Mouse (Mus musculus) ovary, postnatal 10 days (tissue): ENCODE data around the gene Tbkbp1.

ENCODE experiments used
- DNase-seq: peaks from one replicate; pipeline ENCODE4 v3.0.0; 2022; ENCODE audit warnings: low spot score

The Tbkbp1 gene

DNA sequence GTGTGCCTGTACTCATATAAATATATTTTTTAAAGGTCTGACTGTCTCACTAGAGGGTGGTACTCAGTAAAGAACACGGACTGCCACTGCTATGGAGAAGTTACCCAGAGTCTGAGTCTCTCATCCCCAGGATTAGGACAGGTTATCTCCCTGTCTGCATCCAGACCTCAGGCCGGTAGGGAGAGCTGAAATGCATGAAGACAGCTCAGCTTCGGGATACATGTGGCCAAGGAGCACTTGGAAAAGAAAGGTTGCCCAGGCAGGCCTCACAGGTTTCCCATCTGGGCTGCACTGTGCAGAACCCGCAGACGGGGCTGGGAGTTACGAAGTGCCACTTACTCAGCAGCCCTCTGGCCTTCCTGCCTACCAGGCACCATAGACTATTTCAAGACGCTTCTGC, 5.7 kb upstream of the Tbkbp1 start:
- no peak for DNase-seq

DNA sequence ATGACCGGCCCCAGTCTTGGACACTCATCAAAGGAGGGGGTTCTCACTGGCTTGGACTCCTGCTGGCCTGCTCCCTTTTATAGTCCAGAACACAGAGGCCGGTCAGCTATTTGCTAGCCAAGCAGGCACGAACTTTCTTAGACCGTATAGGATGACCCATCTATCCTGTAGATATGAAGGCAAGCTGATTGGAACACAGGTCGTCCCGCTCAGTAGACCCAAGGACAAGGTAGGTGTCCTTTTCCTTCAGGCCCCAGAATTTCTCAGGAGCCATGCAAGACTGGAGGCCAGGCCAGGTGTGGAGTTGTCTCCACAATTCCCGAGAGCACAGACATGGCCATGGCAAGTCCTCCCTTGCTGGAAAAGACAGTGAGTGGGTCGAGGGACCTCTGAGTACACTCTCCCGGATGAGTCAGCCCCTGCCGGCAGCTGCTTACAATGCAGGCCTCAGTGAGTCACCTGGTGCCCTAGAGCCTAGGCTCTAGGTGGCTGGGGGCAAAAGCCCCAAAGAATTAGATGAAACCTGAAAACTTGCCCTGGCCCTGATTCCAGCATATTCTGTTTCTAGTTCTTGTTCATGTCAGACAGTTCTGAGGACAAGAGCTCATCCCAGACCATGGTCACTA, 1.5 kb upstream of the Tbkbp1 start:
- no peak for DNase-seq

DNA sequence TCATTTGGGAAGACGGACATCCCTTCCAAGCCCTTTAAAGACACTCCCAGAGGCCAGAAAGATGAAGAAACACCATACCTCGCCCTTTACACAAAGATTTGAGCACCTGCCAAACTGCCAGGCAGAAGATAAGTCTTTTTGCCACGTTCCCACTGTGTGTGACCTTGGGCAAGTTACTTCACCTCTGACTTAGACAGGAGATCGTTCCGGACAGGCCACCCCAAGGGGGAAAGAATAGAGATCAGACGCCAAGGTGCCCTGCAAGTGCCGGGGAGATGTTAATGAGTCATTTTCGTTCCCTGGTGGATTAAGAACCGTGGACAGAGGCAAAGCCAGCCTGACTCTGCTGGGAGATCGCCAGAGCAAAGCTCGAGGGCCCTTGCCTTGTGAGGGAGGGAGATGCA, 730 bp upstream of the Tbkbp1 start:
- no peak for DNase-seq

GRCm38 (mm10) chr11:97150411-97151330, 624 bp downstream of the Tbkbp1 start:
- no peak for DNase-seq

DNA sequence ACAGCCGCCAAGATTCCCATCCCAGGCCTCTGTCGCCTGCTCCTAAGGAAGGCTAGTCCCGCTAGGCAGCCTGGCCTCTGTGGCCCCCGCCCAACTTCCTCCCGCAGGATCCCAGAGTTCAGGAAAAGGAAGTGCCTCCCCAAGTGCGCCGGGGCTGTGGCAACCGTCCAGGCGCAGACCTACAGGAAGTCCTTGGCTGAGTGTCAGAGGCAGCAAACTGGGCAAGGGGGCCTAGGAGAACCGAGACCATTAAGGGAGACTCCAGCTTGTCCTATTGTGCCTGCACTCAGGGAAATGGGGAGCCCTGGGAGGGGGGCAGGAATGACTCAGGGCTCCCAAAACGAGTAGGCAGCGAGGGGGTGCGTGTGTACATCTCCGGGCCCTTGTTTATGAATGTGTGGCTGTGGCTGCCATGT, 1.3 kb downstream of the Tbkbp1 start:
- DNase-seq, result peak; percentile 41

DNA sequence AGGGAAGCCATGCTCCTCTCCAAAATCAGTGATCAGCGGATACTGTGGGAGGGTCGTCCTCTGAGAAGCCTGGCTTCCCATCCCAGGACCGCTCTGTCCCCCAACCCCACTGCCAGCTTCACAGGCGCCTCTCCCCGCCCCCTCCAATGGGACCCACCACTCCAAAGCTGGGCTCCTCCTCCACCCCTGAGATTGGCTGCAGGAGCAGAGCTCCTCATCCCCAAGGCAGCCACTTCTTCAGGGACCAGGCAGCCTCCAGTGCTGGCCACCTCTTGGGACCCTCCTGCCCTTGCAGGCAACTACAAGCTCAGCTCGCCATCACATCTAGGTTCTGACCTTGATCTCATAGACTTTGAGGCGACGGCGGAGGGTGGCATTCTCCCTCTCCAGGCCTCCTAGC, 2.3 kb downstream of the Tbkbp1 start:
- no peak for DNase-seq

- no peak for DNase-seq
Observed at GRCm38 (mm10) chr11:97148591-97148990, 2.7 kb downstream of the Tbkbp1 start.

DNA sequence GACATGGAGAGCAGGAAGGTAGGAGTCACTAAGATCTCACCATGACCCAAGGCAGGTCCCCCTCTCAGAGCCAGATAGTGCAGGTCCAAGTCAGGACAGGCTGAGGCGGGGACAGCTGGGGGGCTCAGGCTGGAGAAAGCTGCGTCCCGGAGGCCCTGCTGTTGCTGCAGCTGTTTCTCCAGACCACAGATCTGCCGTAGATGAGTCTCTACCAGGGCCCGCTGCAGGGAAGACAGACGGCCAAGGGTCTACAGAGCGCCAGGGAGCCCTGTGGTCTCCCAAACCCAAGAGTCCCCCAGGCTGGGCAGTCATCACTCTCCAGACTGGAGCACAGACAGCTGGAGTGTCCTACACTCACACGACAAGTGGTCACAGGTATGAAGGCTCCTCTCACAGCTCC, 4.0 kb downstream of the Tbkbp1 start:
- DNase-seq, result no peak

GRCm38 (mm10) chr11:97146724-97147123, 4.6 kb downstream of the Tbkbp1 start:
- DNase-seq, result peak; percentile 68

DNA sequence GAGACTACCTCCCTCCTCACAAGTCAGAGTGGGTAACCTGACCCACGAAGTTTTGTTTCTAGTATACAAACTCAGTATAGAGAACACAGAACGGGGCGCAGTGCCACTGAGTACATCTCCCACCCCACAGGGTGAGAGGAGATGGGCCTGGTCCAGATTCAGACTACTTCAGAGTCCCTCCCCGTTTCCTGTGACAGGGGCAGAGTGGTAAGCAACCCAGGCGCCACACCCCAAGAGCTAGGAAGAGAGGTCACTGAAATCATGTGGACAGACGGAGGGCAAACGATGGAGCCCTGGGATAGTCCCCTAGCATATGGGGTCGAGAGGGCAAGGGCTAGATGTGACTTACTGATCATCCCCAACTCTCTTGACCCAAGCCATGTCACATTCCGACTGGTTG, 5.3 kb downstream of the Tbkbp1 start:
- DNase-seq, result no peak

DNA sequence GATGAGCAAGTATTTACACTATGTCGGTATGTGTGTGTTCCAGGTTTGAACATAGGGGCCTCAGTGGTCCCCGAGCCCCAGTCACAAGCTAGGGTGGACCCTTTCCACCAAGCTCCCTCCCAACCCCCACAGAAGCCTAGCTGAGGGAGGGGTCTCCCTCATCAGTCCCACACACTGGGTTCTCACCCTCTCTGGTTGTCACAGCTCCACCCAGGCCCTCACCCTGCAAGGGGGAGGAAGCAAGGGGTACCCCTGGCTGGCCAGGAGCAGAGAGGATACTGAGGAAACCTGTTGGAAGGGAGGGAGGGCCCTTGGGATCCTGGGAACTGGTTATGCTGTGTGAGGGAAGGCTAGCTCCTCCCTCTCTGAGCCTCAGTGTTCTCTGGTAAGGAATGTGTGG, 6.0 kb downstream of the Tbkbp1 start:
- DNase-seq, result no peak

DNA sequence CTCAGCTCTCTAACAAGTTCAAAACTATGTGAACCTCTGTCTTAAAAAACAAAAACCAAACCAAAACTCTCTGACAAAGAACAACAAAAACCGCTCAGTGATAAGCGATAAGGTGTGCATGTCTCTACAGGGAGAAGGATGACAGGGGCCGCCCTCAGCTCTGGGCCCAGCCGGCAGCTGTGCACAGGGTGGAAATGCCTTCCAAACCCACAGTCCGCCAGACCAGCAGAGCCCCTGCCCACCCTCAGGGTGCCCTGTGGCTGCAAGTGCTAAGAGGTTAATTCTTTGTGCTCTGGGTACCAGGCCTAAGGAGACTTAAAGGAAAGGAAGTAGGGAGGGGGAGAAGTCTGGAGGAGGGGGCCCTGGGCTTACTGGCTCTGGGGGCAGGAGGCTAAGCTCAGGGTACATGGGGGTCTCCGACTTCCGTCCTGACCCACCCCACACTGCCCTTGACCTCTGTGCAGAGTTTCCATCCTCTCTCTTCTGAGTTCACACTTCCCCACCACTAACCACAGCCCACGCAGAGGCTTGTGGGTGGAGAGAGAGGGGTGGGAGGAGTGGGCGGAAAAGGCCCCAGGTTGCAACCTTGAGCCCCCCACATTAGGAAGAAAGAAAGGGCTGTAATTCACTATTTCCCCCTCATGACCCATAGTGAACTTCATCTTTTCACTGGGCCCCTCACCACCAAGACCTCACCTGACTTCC, 7.9 kb downstream of the Tbkbp1 start:
- no peak for DNase-seq

DNA sequence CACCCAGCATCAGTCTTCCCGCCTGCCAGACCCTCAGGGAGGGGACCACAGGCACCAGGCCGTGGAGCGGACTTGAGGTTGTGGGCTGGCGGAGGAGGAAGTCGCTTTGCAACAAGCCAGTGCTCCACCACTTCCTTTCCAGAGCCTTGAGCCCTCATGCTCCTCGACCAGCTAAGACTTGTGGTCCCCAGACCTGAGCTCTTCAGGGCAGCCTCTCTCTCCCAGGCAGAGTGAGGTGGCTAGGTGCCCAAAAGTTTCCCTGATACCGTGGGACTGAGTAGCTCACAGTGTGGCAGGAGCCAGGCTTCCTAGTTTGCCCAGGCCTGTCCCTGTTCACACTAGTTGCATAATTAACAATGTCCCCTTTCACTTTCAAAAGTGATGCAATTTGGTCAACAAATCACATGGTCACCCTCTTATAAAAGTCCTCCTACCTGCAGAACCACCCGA, 9.1 kb downstream of the Tbkbp1 start:
- no peak for DNase-seq

- no peak for DNase-seq
Observed at GRCm38 (mm10) chr11:97140811-97141210, 10.5 kb downstream of the Tbkbp1 start.

DNA sequence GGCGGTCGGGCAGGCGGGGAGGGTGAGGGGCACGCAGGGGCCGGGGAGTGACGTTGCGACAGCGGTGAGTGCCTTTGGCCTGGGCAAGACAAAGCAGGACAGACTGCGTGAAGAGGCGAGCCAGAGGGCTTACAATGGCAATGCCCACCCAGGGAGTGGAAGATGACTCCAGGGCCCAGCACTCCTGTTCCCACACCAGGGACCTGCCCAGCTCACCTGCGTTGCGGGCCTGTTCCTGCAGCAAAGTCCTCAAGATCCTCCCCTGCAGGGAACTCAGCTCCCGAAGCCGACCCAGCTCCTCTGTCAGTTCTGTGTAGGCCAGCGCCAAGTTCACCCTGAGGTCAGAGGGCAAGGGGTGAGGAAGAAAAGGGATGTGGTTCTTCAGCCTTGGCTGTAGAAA, 12.0 kb downstream of the Tbkbp1 start:
- no peak for DNase-seq

DNA sequence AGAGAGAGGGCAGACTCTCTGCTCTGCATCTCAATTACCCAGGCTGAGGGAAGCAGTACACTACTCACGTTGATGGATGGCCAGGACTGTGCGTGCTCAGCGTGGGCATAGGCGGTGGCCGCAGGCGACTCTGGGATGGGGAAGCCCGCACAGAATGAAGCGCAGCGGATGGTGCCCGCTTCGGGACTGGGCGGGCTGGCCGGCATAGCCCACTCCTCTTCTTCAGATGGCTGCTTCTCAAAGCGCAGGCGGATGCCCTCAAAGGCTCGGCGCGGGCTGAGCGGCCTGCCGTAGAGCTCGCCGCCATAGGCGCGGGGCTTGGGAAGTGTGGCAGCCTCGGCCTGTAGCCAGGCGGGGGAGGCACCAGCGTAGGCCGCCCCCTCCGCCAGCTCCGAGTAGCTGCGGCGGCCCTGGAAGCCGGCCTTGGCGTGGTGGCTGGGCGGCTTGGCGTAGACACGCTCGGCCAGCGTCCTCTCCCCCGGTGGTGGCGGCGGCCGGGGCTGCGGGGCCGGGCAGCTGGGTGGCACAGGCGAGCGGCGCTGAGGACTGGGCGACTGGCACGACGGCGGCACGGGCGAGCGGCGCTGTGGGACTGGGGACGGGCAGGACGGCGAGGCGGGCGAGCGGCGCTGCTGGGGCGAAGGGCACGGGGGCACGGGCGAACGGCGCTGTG, 12.6 kb downstream of the Tbkbp1 start:
- no peak for DNase-seq

- no peak for DNase-seq
Observed at GRCm38 (mm10) chr11:97133270-97133669, 18.0 kb downstream of the Tbkbp1 start.

GRCm38 (mm10) chr11:97132185-97132584, 19.1 kb downstream of the Tbkbp1 start:
- no peak for DNase-seq

DNA sequence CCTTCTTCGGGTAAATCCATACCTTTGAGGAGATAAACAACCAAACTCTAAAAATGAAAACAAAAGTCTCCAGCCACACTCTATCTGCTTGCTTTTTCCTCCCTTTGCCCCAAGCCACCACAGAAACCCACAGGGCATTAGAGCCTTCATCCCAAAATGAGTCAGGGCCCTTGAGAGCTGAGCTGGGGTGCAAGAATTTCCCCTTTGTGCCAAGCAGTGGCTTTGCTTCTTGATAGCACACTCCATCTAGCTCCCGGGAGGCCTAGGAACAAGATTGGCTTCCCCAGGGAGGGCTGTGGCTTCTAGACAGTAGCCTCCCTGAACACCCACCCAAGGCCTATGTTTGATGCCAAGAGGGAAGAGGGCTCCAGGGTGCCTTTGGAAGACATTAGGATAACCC, 19.6 kb downstream of the Tbkbp1 start:
- no peak for DNase-seq

- no peak for DNase-seq
Observed at GRCm38 (mm10) chr11:97130318-97130717, 21.0 kb downstream of the Tbkbp1 start.

GRCm38 (mm10) chr11:97128956-97129355, 22.3 kb downstream of the Tbkbp1 start:
- DNase-seq, result no peak
